Comparison of ENCODE assay signal across 17 mouse cellular contexts in genomic region chr12:102594627-102595026, GRCm38 (mm10). TPM values are rescaled to one million over a fixed set of nuclear protein-coding genes. Genes with fewer than 3 reads are reported as not detected.
DNase-seq lines count a peak whose midpoint lies in the region; ATAC-seq and TF ChIP-seq lines count a peak whose summit lies in the region.
"Had no signal": no experiment of that assay in that cellular context is flagged by ENCODE, and none has a peak within 500 bp of the region (broad histone marks: within the 10 kb centered on the region; RNA-seq: fewer than 3 reads in every experiment).

No protein-coding gene starts in this region.

- H3K9me3 ChIP-seq in heart, embryonic 10.5 days, result peaks cover 4% of the 10 kb centered on the region; the same call in 1 of the 2 replicates
- peaks cover 6% of the 10 kb centered on the region; the same call in 1 of the 2 replicates for H3K9me3 ChIP-seq in kidney, embryonic 16.5 days (ENCODE audit: low read length)
- H3K9me3 ChIP-seq in forebrain, postnatal 0 days (ENCODE audit: low read length), result no peaks in the 10 kb centered on the region
- peaks cover 4% of the 10 kb centered on the region; the same call in 1 of the 2 replicates for H3K9me3 ChIP-seq in midbrain, embryonic 16.5 days (replicated peaks; ENCODE audit: control insufficient read depth, low read length, poor library complexity, severe bottlenecking)

- H3K36me3 ChIP-seq in heart, embryonic 10.5 days, result no peaks in the 10 kb centered on the region
- no peaks in the 10 kb centered on the region; the same call in 1 of the 2 replicates for H3K36me3 ChIP-seq in kidney, embryonic 16.5 days (ENCODE audit: insufficient read depth, low read length)
- H3K36me3 ChIP-seq in forebrain, postnatal 0 days (ENCODE audit: insufficient read depth), result no peaks in the 10 kb centered on the region
- no peaks in the 10 kb centered on the region; the same call in 1 of the 2 replicates for H3K36me3 ChIP-seq in midbrain, embryonic 16.5 days (ENCODE audit: control insufficient read depth, insufficient read depth, low read length)

- DNase-seq in heart, embryonic 10.5 days (ENCODE audit: low spot score), result no peak
- DNase-seq in heart, postnatal 4 days, result no peak
- DNase-seq in kidney, adult 8-10 months, result no peak
- no peak for DNase-seq in forebrain, postnatal 0 days
- DNase-seq in adrenal gland, adult 18-20 months (ENCODE audit: low spot score in 2 of 2), result no peak
- no peak for DNase-seq in adrenal gland, adult 8-10 months
- DNase-seq: cerebellum, adult 11 months; kidney, adult 18-20 months; left cerebral cortex, postnatal 4 days; thymus, postnatal 25 days had no signal

- TF ChIP-seq CTCF in forebrain, postnatal 0 days (IDR thresholded peaks at IDR 0.05; ENCODE audit: low read depth), result no peak

- no peak overlapping the region for H3K9ac ChIP-seq in kidney, embryonic 16.5 days (replicated peaks; ENCODE audit: low read length)
- H3K9ac ChIP-seq in forebrain, postnatal 0 days, result no peak overlapping the region
- H3K9ac ChIP-seq in midbrain, embryonic 16.5 days (ENCODE audit: low read depth, low read length), result no peak overlapping the region
- H3K9ac ChIP-seq: liver, embryonic 12.5 days had no signal

- H3K27ac ChIP-seq in heart, embryonic 10.5 days, result peak overlapping the region; percentile 7; the same call in 1 of the 2 replicates
- H3K27ac ChIP-seq in kidney, embryonic 16.5 days (ENCODE audit: low read length), result peak overlapping the region; percentile 49; the same call in 1 of the 2 replicates
- no peak overlapping the region for H3K27ac ChIP-seq in forebrain, postnatal 0 days (ENCODE audit: low read depth, low read length)
- H3K27ac ChIP-seq in midbrain, embryonic 16.5 days (ENCODE audit: low read length), result no peak overlapping the region
- H3K27ac ChIP-seq: liver, embryonic 12.5 days had no signal

- H3K27me3 ChIP-seq in heart, embryonic 10.5 days (ENCODE audit: insufficient read depth, poor library complexity, severe bottlenecking), result no peaks in the 10 kb centered on the region
- H3K27me3 ChIP-seq in kidney, embryonic 16.5 days (ENCODE audit: insufficient read depth, low read length), result no peaks in the 10 kb centered on the region
- H3K27me3 ChIP-seq in forebrain, postnatal 0 days (ENCODE audit: insufficient read depth, low read length), result no peaks in the 10 kb centered on the region
- H3K27me3 ChIP-seq in midbrain, embryonic 16.5 days (ENCODE audit: control insufficient read depth, insufficient read depth, low read depth, low read length), result no peaks in the 10 kb centered on the region
- H3K27me3 ChIP-seq: liver, embryonic 12.5 days; megakaryocyte, embryonic 14.5 days had no signal

- peak; percentile 47 for ATAC-seq in kidney, embryonic 16.5 days (ENCODE audit: low FRiP score, low TSS enrichment)
- peak; percentile 7; the same call in 1 of the 2 replicates for ATAC-seq in forebrain, postnatal 0 days
- ATAC-seq in midbrain, embryonic 16.5 days, result peak; percentile 19; the same call in 1 of the 2 replicates
- ATAC-seq: liver, embryonic 12.5 days; lung, postnatal 0 days had no signal

- WGBS in heart, embryonic 10.5 days, result 79% methylated on average over 9 of the region's 9 CpGs
- 39% methylated on average over 9 of the region's 9 CpGs for WGBS in kidney, embryonic 16.5 days
- WGBS in forebrain, postnatal 0 days, result 62% methylated on average over 9 of the region's 9 CpGs
- 74% methylated on average over 9 of the region's 9 CpGs for WGBS in midbrain, embryonic 16.5 days

- H3K4me1 ChIP-seq in heart, embryonic 10.5 days, result peaks cover 26% of the 10 kb centered on the region
- H3K4me1 ChIP-seq in kidney, embryonic 16.5 days (ENCODE audit: insufficient read depth, low read length), result peaks cover 69% of the 10 kb centered on the region
- H3K4me1 ChIP-seq in forebrain, postnatal 0 days (ENCODE audit: insufficient read depth), result no peaks in the 10 kb centered on the region
- H3K4me1 ChIP-seq in midbrain, embryonic 16.5 days (ENCODE audit: control insufficient read depth, insufficient read depth, low read length), result peaks cover 6% of the 10 kb centered on the region; the same call in 1 of the 2 replicates
- H3K4me1 ChIP-seq: liver, embryonic 12.5 days had no signal

- no peak overlapping the region for H3K4me3 ChIP-seq in heart, embryonic 10.5 days
- H3K4me3 ChIP-seq in kidney, embryonic 16.5 days (ENCODE audit: low read length), result no peak overlapping the region
- no peak overlapping the region for H3K4me3 ChIP-seq in forebrain, postnatal 0 days (ENCODE audit: low read depth, low read length)
- no peak overlapping the region for H3K4me3 ChIP-seq in midbrain, embryonic 16.5 days (ENCODE audit: low read depth, low read length)
- H3K4me3 ChIP-seq: erythroblast, embryonic 14.5 days; liver, embryonic 12.5 days; megakaryocyte, embryonic 14.5 days had no signal

- H3K4me2 ChIP-seq in kidney, embryonic 16.5 days (replicated peaks; ENCODE audit: low read depth, low read length), result no peak overlapping the region
- no peak overlapping the region for H3K4me2 ChIP-seq in forebrain, postnatal 0 days (ENCODE audit: low read depth)
- H3K4me2 ChIP-seq in midbrain, embryonic 16.5 days (ENCODE audit: low read length), result no peak overlapping the region
- H3K4me2 ChIP-seq: liver, embryonic 12.5 days had no signal

RNA-seq across cellular contexts. Expression of gene Chga, which starts 39.9 kb away (rescaled TPM):
- 0.15 and 0.44 TPM in 2 replicates for polyA plus RNA-seq in heart, embryonic 10.5 days (2016; fragmentation: Nextera tagmentation; extraction: Ambion mirVana)
- total RNA-seq in heart, postnatal 4 days (2021), result under 1 TPM in 1 of 2 experiments, not detected in 1; 0.18 TPM
- 5.4 and 13.7 TPM in 2 replicates for polyA plus RNA-seq in kidney, embryonic 16.5 days (2015; fragmentation: Nextera tagmentation; extraction: Ambion mirVana)
- 108 and 123 TPM in 2 replicates for total RNA-seq in forebrain, postnatal 0 days (2014; rRNA removed)
- 130 and 171 TPM in 2 replicates for polyA plus RNA-seq in forebrain, postnatal 0 days (2015; fragmentation: Nextera tagmentation; extraction: Ambion mirVana)
- polyA plus RNA-seq in midbrain, embryonic 16.5 days (2015; fragmentation: Nextera tagmentation; extraction: Ambion mirVana), result 165 and 194 TPM in 2 replicates
- total RNA-seq in adrenal gland, adult 18-20 months (2021), result 1,000 to 10,000 TPM; 1,717 to 1,814 TPM
- total RNA-seq in adrenal gland, adult 8-10 months (2022), result 1,000 to 10,000 TPM; 2,246 to 2,701 (median 2,550) TPM
- total RNA-seq: MEL had no signal

Comparison
In these comparisons a context has a peak if more than half of its experiments do, and no peak if none do; other contexts are left out.
1. H3K27ac ChIP-seq: peak in heart, embryonic 10.5 days (single experiment) and kidney, embryonic 16.5 days (single experiment); none in forebrain, postnatal 0 days (single experiment) and midbrain, embryonic 16.5 days (single experiment).
2. RNA of gene Chga, which starts 39.9 kb away (total RNA-seq): 2,246 to 2,701 TPM in adrenal gland, adult 8-10 months, 1,717 to 1,814 TPM in adrenal gland, adult 18-20 months and 108 to 123 TPM in forebrain, postnatal 0 days; 0.18 TPM in heart, postnatal 4 days; every median in the first group is over 10 times any median in the second.
3. Peak in every context shown above with its lines, with median percentiles within 50 percentile points of each other: ATAC-seq.